Mouse (Mus musculus): Measurements from ENCODE around the gene Rassf3.

The Rassf3 gene

DNA sequence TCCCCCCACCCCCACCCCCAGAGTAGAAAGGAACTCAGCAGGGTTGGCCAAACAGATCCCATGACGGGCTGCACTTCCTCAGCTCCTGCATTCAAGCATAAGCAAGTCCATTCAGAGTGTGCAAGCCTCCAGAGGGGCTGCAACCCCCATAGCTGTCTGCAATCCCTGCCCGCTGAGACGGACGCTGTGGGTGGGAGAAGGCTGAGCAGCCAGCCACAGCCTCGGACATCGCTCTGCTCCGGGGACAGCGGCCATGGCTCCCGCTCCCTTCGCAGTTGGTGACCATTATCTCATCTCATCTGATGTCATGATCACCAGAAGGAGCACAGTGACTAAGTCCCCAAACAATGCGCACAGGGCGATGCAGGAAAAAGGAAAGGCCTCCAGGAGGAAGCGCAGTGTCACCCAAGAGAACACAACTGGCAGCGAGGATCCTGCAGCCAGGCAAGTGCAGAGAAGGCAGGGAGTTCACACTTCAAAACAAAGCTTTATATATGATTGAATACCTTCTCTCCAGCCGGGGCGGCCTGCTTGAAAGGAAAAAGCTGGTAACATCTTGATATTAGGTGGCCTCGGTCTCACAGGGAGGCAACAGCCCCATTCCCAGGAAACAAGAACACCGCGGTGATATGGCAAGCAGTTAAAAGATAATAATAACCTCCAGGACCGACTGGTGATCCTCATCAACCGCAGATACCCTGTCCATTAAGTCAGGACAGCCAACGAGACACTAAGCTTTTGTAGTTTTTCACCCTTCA is 14.6 kb downstream of the Rassf3 start:
- peak; percentile 86 for DNase-seq (ENCODE audit: inconsistent ontology term)

DNA sequence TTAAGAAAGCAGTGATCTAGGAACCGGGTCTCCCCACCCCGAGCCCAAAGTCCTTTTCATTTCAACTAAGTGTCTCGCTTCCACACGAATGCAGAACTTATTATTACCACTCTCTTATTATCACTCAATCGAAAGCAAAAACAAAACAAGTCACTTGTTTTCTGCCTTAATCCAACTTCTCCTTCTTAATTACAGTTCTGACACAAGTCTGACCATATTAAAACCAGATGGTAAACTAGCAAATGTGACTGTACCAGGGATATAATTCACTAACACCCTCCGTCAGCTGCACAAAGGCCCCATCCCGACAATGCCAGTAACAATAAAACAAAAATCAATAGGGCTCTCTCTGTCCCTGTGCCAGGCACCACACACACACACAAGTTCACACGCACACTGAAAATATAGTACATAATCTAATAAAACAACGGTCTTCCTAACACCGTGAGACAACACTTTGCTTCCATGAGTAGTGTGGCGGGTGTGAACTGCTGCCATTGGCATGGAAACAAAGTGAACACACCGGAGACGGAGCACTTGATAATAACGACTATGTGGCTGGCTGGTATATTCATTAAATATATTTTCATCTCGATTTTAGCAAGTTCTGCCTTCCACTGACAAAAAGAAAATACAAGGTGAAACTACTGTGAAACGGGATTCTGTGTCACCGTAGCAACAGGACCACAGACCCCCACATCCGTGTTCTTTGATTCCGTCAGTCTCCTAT is 16.9 kb downstream of the Rassf3 start:
- DNase-seq (ENCODE audit: inconsistent ontology term), result no peak

DNA sequence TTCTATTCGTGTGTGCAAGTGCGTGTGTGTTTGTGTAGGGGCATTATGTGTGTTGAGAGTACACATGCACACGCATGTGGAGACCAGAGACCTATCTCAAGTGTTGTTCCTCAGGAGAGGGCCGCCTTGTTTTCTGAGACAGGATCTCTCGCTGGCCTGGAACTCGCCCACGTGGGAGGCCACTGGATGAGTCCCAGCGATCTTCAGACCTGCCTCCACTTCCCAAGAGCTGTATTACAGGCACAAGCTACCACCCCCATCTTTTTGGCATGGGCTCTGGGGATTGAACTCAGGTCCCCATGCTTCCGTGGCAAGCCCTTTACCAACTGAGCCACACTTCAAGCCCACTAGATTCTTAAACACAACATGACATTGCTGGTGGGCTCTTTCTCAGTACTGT is 17.7 kb downstream of the Rassf3 start:
- no peak for DNase-seq (ENCODE audit: inconsistent ontology term)

DNA sequence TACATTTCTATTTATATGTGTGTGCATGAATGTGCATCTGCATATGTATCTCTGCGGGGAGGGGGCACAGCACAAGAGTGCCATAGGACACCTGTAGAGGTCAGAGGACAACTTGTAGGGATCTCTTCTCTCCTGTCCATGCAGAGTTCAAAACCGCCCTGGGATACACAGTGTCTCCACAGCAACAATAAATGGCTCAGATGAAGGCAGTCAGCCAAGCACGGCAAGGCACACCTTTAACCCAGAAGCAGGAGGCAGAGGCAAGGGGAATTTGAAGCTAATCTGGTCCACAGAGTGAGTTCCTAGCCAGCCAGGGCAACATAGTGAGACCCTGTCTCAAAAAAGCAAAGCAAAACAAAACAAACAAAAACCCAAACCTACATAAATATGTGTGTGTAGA is 18.8 kb downstream of the Rassf3 start:
- no peak for DNase-seq (ENCODE audit: inconsistent ontology term)

DNA sequence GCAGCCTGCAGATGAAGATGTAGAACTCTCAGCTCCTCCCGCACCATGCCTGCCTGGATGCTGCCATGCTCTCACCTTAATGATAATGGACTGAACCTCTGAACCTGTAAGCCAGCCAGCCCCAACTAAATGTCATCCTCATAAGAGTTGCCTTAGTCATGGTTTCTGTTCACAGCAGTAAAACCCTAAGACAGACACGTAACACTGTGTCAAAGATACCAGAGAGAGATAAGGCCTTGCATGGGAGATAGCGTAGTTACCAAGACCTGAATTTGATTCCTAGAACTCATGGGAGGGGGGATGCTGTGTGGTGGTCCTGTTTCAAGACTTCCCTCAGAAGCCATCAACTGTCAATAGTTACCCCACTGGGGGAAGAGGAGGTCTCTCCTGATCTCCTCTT is 20.6 kb downstream of the Rassf3 start:
- DNase-seq (ENCODE audit: inconsistent ontology term), result no peak

DNA sequence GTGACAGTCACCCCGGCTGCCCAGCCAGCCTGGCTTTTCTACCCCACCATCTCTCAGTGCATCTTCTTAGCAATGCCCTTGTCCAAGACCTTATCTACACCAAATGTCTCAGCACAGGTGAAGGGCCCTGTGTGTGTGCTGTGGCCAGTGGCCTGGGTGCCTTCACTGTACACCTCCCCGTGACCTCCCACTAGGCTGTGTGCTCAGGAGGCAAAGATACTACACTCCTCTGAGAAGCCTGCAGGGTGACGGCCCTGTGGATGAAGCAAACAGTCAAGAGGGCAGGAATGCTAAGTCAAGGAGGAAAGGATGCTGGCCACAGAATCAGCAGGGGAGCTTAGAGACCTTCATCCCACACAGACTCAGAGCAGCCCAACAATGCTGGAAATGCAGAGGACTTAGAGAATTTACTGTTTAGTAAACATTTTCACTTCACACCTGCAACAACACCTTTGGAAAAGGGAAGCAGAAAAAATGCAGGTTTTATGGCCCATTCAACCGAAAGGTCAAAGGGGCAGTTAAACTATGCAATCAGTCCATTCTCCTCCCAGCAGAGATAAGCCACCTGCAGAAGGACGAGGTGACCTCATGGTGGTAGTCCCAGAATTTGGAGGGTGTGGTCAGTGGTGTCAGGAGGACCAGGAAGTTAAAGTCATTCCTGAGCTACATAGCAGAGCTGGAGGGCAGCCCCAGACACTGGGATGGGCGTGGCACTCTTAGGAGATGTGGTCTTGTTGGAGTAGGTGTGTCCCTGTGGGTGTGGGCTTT is 21.3 kb downstream of the Rassf3 start:
- DNase-seq (ENCODE audit: inconsistent ontology term), result no peak

DNA sequence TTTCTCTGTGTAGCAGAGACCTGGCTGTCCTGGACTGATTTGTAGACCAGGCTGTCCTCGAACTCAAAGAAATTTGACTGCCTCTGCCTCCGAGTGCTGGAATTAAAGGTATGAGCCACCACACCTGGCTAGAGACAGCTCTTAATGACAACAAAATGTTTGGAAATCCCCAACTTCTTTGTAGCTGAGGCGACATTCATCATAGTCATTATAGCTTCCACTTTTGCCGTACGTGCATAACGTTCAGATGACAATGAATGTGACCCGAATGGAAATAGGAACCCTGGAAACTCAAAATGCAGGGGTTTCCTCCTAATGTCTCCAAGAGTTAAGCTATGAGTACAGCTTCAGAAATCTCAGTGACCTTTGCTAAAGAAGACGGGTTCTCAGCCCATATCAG is 22.1 kb downstream of the Rassf3 start:
- no peak for DNase-seq (ENCODE audit: inconsistent ontology term)

DNA sequence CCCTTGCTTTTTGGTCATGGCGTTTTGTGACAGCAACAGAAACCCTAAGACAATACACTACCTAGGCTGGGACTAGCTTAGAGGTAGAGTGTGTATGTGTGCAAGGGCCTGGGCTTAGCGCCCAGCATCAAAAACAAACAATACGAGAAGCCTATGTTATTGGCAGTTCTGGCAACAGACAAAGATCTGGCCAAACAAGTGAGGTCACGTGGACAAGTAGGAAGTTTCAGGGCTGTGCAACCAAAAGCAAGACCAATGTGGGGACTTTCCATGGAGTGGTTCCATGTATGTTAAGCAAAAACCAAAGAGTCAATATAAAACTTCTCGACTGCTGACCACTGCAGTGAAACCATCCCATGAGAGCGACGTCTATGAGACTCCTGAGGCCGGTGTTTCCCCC is 30.3 kb downstream of the Rassf3 start:
- no peak for DNase-seq (ENCODE audit: inconsistent ontology term)

DNA sequence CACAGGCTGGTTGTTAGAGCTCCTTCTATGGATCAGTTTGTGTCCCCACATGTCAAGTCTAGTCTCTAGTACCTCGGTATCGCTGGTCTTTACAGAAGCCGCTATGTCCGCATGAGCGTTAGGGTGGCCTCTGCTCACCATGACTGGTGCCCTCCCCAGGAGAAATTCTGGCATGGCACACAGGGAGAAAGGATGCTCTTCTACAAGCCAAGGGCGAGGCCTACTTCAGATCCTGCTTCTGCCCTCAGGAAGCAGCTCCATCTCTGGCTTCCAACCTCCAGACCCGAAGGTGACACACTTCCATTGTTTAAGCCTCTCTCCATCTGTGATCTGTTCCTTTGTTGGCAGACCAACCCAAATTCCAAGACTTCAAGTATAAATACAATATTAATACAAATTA is 31.9 kb downstream of the Rassf3 start:
- DNase-seq (ENCODE audit: inconsistent ontology term), result no peak

DNA sequence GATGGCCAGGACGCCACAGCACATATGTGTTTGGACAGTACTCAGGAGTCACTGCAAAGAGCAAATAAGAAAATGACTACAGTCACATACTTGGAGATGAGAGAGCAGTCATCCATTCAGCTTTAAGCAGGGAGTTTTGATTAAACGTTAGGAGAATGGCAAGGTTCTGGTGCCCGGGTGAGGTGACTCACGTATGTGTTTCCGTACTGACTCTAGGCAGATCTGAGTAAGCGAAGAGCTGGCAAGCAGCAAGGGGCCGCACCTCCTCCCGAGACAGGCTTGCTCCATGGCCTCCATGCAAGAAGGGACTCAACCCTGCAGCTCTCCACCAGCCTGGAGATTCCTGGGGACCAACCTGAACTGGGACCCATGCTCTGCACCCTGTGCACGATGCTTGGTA is 32.4 kb downstream of the Rassf3 start:
- no peak for DNase-seq (ENCODE audit: inconsistent ontology term)

DNA sequence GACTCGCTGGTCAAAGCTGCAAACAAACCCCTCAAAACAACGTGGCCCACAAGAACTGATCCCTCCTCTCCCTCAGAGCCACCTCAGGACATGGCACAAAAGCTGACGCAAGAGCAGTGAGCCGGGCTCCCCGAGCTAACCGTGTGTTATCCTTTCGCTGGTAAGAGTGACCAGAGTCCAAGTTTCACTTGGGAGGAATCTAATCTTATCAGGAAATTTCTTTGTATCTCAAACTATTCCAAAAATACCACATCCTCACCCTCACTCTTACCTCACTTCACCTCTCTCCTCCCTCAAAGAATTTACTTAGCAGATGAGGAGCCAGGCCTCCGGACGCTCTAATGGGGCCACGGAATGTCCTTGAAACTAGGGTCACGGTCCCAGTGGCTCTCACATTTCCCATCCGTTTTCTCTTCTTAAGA is 36.8 kb downstream of the Rassf3 start:
- no peak for DNase-seq (ENCODE audit: inconsistent ontology term)

DNA sequence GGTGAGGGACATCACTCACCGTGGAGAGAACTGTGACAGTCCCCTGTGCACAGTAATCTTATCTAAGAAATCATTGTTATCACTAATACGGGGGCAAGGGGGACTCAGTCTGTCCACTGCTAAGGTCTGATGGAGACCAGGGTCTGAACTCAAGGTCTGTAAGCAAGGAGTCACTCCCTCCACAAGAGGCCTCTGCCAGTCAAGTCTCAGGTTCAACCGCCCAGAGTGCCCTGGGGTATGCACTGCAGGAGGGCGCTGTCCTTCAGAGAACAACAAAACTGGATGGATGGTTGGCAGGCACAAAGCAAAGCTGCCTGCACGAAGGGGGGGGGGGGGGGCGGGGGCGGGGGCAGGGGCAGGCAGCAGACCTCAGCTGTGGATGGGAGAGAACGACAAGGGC is 38.0 kb downstream of the Rassf3 start:
- DNase-seq (ENCODE audit: inconsistent ontology term), result no peak

DNA sequence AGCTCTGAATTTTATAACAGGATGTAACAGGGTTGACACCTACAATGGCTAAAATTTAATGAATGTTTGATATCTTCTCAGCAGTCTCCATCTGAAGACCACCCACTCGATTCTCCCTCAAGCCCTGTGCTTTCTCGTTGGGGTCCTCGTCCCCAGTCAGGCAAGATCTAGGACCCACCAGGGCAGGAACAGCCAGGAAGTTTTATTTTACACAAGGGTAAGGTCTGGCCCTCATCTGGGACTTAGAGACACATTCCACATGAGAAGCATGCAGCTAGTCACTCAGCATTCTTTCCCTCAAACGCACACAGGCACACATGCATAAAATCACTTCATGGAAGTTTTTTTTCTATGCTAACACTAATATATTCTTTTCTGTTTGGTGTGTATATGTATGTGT is 39.5 kb downstream of the Rassf3 start:
- no peak for DNase-seq (ENCODE audit: inconsistent ontology term)

DNA sequence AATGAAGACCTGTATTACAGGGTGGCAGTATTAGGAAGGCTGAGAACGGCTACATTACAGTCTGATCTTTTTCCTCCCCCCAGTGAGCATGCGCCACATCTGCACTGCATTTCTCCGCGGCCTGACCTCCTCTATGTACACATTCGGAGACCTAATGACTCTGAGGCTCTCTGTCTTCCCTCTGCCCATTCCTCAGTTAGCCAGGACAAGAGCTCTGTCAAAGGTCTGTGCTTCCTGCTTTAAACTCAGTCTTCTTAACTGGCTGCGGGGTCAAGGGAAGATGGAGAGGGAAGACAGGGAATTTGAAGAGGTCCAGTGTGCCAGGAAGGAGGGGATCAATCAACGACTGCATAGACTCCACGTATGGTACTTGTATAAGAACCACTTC is 39.9 kb downstream of the Rassf3 start:
- no peak for DNase-seq (ENCODE audit: inconsistent ontology term)

DNA sequence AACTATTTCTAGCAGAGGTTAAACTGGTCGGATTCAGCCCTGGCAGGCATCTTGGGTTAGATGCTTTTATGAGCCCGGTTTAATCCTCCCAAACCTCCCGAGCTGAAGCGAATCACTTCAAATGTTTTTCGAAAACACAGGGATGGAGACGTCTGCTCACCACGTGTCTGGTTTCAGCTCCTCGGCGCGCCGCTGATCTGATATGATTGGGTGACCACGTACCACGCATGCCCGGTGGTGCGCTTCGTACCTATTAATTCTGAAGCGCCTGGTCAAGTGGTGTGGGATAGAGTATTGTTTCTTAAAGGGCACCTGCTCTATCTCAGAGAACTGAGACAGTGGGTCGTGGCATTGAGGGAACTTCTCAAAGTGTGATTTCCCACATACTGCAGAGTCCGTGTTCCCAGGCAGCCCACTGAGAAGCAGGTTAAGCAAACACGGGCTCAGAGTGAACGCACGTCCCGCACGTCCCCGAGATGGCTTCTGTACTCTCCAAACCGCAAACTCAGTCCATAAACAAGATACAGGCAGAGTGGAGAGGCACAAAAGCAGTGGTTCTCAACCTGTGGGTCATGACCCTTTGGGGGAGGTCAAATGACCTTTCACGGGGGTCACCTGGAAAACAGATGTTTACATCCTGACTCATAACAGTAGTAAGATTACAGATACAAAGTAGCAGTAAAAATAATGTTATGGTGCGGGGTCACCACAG is 40.4 kb downstream of the Rassf3 start:
- DNase-seq (ENCODE audit: inconsistent ontology term), result no peak

DNA sequence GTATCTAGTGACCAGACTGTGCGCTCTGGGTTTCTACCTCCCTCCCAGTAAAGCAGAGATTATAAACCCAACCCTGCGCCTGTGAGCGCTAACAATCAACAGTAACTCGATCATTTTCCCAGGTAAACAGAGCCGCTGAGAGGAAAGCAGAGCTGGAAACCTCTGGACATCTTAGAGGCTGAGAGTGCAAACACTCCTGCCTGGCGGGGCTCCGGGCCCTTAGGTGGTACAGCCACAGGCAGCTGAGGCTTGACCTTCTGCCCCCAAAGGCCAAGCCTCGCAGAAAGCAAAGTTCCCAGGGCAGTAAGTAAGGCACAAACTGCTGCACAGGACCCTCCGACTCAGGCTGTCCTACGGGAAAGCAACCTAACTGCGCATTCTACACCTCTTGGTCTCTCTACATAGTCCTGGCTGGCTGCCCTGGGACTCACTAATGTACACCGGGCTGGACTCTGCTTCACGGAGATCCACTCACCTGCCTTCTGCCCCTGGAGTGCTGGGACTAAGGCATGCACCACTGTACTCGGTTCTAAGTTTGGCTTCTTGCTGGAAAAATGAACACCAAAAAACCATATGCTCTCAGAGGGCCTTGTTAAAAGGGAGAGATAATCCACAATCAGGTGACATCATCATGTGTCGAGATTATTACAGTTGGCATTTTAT is 41.6 kb downstream of the Rassf3 start:
- DNase-seq (ENCODE audit: inconsistent ontology term), result no peak

DNA sequence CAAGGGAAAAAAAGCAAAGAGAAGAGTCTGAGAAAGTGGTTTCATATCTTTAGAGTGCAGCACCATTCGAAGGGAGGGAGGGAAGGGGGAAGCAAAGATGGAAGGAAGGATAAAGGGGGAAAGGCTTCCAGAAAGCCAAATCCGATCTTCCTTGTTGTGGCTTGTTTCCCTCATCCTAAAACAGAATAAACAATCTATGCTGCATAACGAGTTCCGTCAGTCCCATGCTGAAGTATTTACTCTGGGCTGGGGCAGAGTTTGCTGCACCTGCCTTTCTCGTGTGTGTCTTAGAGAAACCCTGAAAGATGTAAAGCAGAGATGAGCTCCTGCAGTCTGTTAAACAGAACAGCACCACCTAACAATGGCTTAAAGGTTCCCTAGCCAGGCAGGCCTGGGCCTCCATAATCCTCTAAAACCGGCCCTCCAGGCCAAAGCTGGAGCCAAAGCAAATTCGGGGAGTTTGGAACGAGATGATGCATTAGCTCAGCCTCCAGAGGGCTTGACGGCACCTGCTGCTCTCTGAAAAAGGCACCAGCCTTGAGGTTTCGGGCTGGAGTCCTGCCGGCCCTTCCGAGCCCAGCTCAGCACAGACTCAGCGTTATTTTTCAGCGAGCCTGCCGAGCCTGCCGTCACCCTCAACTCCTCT is 43.4 kb downstream of the Rassf3 start:
- no peak for DNase-seq (ENCODE audit: inconsistent ontology term)

DNA sequence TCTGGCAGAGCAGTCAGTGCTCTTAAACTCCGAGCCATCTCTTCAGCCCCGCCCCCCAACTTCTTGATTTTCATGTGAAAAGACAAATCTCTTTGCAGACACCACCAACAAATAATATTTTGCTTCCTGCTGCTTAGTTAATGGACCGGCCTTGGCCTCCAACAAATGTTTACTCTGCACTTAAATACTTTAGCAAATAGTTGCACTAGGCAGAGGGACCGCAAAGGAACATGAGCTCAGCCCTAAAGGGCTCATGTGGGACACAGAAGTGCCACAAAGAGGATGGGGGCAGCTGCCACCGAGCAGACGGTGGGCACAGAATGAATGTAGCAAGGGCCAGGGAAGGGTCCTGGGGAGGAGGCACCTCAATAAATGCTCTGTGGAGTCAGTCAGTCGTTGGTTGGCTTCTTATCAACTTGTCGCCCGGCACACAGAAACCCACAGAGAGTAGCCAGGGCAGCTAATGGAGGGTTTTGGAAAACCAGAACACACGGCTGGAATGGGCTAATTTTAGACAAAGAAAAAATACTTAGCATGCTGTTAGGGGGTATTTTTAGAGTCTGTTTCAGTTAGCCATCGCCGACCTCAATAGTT is 44.0 kb downstream of the Rassf3 start:
- no peak for DNase-seq (ENCODE audit: inconsistent ontology term)

DNA sequence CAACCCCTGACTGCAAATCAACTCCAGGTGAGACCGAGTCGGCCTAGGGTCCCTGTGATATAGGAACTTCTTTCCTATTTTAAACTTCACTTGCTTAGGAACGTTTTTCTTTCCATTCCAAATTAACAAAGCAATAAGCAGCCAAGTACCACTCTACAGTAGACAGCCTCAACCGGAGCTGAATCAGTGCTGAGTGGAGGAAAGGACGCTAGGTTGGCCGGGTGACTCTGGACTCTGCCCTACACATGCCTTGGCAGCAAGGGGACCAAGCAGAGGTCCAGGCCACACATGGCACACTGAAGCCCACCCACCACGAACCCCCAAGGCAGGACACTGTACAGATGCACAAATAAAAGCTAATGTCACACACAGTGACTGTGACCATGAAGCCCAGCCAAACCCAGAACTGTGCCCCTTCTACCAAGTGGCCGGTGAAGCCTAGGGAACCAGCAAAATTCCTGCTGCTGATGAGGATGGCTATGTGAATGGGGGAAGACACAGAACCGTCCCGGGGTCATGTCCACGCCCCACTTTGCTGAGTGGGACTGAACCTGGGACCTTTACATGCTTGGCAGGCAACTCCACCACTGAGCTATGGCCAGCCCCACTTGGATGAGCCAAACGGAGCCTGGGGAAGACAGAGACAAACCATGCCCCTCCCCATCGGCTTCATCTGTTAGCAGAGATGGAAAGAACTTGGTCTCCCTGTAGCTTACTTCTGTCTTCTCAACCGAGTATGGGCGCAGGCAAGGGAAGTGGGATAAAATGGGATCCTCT is 45.2 kb downstream of the Rassf3 start:
- no peak for DNase-seq (ENCODE audit: inconsistent ontology term)
